Mouse (Mus musculus): ENCODE data around the gene Hoxd13. TPM values are rescaled to one million over a fixed set of nuclear protein-coding genes. Genes with fewer than 3 reads are reported as not detected.

Gene Hoxd13
- polyA plus RNA-seq, 1 experiment from 2014 or later: 0.32 TPM

GRCm38 (mm10) chr2:74703720-74704392 is 35.7 kb downstream of the Hoxd13 start:
- Histone ChIP-seq H3K27me3 (replicated peaks; ENCODE audit: control insufficient read depth, insufficient read depth, low read length) (peaks cover 78% of the 10 kb centered on the region), H3K27ac (ENCODE audit: low read length) (peak overlapping the region; percentile 18; the same call in 1 of the 2 replicates), H3K4me3 (ENCODE audit: low read length) (peak overlapping the region; percentile 60; the same call in 1 of the 2 replicates), H3K4me2 (ENCODE audit: low read depth, low read length) (peak overlapping the region; percentile 75; the same call in 1 of the 2 replicates), H3K9me3 (ENCODE audit: control insufficient read depth, low read length) (no peaks in the 10 kb centered on the region), H3K36me3 (ENCODE audit: control insufficient read depth, insufficient read depth, low read length) (no peaks in the 10 kb centered on the region), H3K9ac (ENCODE audit: low read depth, low read length) (0 out of 2 replicates have a peak overlapping the region, but pooled peaks have one; percentile 73), H3K4me1 (ENCODE audit: control insufficient read depth, insufficient read depth, low read length) (peaks cover 8% of the 10 kb centered on the region)
- 13% methylated on average over 26 of the region's 26 CpGs for whole genome bisulfite sequencing
- ATAC-seq: no peak

- Histone ChIP-seq H3K36me3 (ENCODE audit: control insufficient read depth, insufficient read depth, low read length) (no peaks in the 10 kb centered on the region), H3K4me1 (ENCODE audit: control insufficient read depth, insufficient read depth, low read length) (peaks cover 8% of the 10 kb centered on the region), H3K4me3 (ENCODE audit: low read length) (peak within 1 kb of the TSS; percentile 60), H3K27me3 (replicated peaks; ENCODE audit: control insufficient read depth, insufficient read depth, low read length) (peaks cover 78% of the 10 kb centered on the region), H3K9me3 (ENCODE audit: control insufficient read depth, low read length) (no peaks in the 10 kb centered on the region), H3K4me2 (ENCODE audit: low read depth, low read length) (peak within 1 kb of the TSS; percentile 75), H3K27ac (ENCODE audit: low read length) (peak within 1 kb of the TSS; percentile 79), H3K9ac (ENCODE audit: low read depth, low read length) (peak within 1 kb of the TSS; percentile 73)
- peak; percentile 34 for ATAC-seq
- WGBS: 1% methylated on average over 47 of the region's 52 CpGs
Measured at GRCm38 (mm10) chr2:74704393-74704998, 36.4 kb downstream of the Hoxd13 start, which contains the start of gene Hoxd8. Gene Hoxd8 (plus strand): TSS chr2:74704615.

DNA sequence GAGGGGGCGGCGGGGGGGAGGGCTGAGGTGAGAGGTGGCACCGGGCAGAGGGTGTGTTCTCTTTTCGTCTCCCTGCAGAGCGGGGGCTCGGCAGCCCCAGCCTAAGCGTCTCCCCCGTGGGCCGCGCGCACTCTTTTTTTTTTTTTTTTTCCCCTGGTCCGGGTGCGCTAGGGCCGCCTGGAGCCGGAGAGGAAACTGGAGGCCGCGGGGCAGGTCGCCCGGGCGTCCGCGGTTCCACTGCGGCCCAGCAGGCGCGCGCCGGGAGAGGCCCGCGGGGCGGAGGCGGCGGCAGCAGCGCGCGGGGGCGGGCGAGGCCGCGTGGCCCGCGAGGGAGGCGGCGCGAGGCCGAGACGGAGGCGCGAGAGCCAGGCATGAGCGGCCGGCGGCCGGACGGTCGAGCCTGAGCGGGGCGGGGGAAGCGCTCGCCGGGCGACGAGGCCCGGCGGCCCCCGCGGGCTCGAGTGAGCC is 36.9 kb downstream of the Hoxd13 start:
- peak; percentile 58 for ATAC-seq
- H3K27ac ChIP-seq (ENCODE audit: low read length): peak overlapping the region; percentile 79
- H3K9ac ChIP-seq (ENCODE audit: low read depth, low read length): peak overlapping the region; percentile 73
- H3K4me2 ChIP-seq (ENCODE audit: low read depth, low read length): peak overlapping the region; percentile 75
- peak overlapping the region; percentile 60 for H3K4me3 ChIP-seq (ENCODE audit: low read length)
- no peaks in the 10 kb centered on the region for H3K36me3 ChIP-seq (ENCODE audit: control insufficient read depth, insufficient read depth, low read length)
- H3K9me3 ChIP-seq (ENCODE audit: control insufficient read depth, low read length): no peaks in the 10 kb centered on the region
- 1% methylated on average over 57 of the region's 66 CpGs for WGBS
- H3K27me3 ChIP-seq (replicated peaks; ENCODE audit: control insufficient read depth, insufficient read depth, low read length): peaks cover 78% of the 10 kb centered on the region
- H3K4me1 ChIP-seq (ENCODE audit: control insufficient read depth, insufficient read depth, low read length): peaks cover 8% of the 10 kb centered on the region

GRCm38 (mm10) chr2:74705467-74706089 is 37.5 kb downstream of the Hoxd13 start:
- peaks cover 8% of the 10 kb centered on the region for H3K4me1 ChIP-seq (ENCODE audit: control insufficient read depth, insufficient read depth, low read length)
- peaks cover 74% of the 10 kb centered on the region for H3K27me3 ChIP-seq (replicated peaks; ENCODE audit: control insufficient read depth, insufficient read depth, low read length)

GRCm38 (mm10) chr2:74706393-74706960 is 38.4 kb downstream of the Hoxd13 start:
- Histone ChIP-seq H3K4me2 (ENCODE audit: low read depth, low read length) (peak overlapping the region; percentile 75), H3K9ac (ENCODE audit: low read depth, low read length) (peak overlapping the region; percentile 73; the same call in 1 of the 2 replicates), H3K9me3 (ENCODE audit: control insufficient read depth, low read length) (no peaks in the 10 kb centered on the region), H3K36me3 (ENCODE audit: control insufficient read depth, insufficient read depth, low read length) (no peaks in the 10 kb centered on the region), H3K27me3 (replicated peaks; ENCODE audit: control insufficient read depth, insufficient read depth, low read length) (peaks cover 70% of the 10 kb centered on the region), H3K4me1 (ENCODE audit: control insufficient read depth, insufficient read depth, low read length) (peaks cover 8% of the 10 kb centered on the region), H3K4me3 (ENCODE audit: low read length) (peak overlapping the region; percentile 60), H3K27ac (ENCODE audit: low read length) (no peak overlapping the region)
- 6% methylated on average over 13 of the region's 13 CpGs for WGBS
- no peak for ATAC-seq

More at GRCm38 (mm10) chr2:74705467-74706089, 37.5 kb downstream of the Hoxd13 start:
- peak; percentile 57 for ATAC-seq
- Histone ChIP-seq H3K4me3 (ENCODE audit: low read length) (peak overlapping the region; percentile 60), H3K9me3 (ENCODE audit: control insufficient read depth, low read length) (no peaks in the 10 kb centered on the region), H3K4me2 (ENCODE audit: low read depth, low read length) (peak overlapping the region; percentile 75), H3K36me3 (ENCODE audit: control insufficient read depth, insufficient read depth, low read length) (no peaks in the 10 kb centered on the region), H3K9ac (ENCODE audit: low read depth, low read length) (peak overlapping the region; percentile 73), H3K27ac (ENCODE audit: low read length) (peak overlapping the region; percentile 79)
- under 1% methylated on average over 65 of the region's 85 CpGs for WGBS

- H3K27me3 ChIP-seq (replicated peaks; ENCODE audit: control insufficient read depth, insufficient read depth, low read length): peaks cover 75% of the 10 kb centered on the region
- H3K4me2 ChIP-seq (ENCODE audit: low read depth, low read length): no peak overlapping the region
- no peak overlapping the region for H3K27ac ChIP-seq (ENCODE audit: low read length)
- no peak overlapping the region for H3K9ac ChIP-seq (ENCODE audit: low read depth, low read length)
- WGBS: 32% methylated on average over 7 of the region's 7 CpGs
- no peak overlapping the region for H3K4me3 ChIP-seq (ENCODE audit: low read length)
- H3K9me3 ChIP-seq (ENCODE audit: control insufficient read depth, low read length): no peaks in the 10 kb centered on the region
- no peak for ATAC-seq
- H3K36me3 ChIP-seq (ENCODE audit: control insufficient read depth, insufficient read depth, low read length): no peaks in the 10 kb centered on the region
- peaks cover 12% of the 10 kb centered on the region for H3K4me1 ChIP-seq (ENCODE audit: control insufficient read depth, insufficient read depth, low read length)
Measured at GRCm38 (mm10) chr2:74707599-74707998, 39.5 kb downstream of the Hoxd13 start.

DNA sequence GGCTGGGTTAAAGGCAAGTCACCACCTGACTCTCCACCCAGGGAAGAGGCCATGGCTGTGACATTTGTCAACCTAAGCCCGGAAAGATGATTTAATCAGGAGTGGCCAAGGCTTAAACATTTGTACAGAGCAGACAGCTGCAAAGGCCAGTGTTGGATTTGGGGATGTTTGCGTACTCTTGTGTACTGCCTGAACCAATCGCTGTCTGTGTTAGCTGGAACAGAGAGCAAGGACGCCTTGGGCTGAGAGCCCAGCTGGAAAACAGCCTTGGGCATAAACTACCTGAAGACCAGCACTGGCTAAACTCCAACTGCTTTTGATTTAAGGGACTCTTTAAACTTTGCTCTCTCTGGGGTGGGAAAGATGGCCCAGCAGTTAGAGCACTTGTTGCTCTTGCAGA is 40.6 kb downstream of the Hoxd13 start:
- Histone ChIP-seq H3K4me2 (ENCODE audit: low read depth, low read length) (no peak overlapping the region), H3K27me3 (replicated peaks; ENCODE audit: control insufficient read depth, insufficient read depth, low read length) (peaks cover 73% of the 10 kb centered on the region), H3K36me3 (ENCODE audit: control insufficient read depth, insufficient read depth, low read length) (no peaks in the 10 kb centered on the region), H3K4me1 (ENCODE audit: control insufficient read depth, insufficient read depth, low read length) (peaks cover 12% of the 10 kb centered on the region), H3K27ac (ENCODE audit: low read length) (no peak overlapping the region), H3K4me3 (ENCODE audit: low read length) (no peak overlapping the region), H3K9me3 (ENCODE audit: control insufficient read depth, low read length) (no peaks in the 10 kb centered on the region), H3K9ac (ENCODE audit: low read depth, low read length) (no peak overlapping the region)
- no peak for ATAC-seq
- 34% methylated on average over 4 of the region's 4 CpGs for WGBS

DNA sequence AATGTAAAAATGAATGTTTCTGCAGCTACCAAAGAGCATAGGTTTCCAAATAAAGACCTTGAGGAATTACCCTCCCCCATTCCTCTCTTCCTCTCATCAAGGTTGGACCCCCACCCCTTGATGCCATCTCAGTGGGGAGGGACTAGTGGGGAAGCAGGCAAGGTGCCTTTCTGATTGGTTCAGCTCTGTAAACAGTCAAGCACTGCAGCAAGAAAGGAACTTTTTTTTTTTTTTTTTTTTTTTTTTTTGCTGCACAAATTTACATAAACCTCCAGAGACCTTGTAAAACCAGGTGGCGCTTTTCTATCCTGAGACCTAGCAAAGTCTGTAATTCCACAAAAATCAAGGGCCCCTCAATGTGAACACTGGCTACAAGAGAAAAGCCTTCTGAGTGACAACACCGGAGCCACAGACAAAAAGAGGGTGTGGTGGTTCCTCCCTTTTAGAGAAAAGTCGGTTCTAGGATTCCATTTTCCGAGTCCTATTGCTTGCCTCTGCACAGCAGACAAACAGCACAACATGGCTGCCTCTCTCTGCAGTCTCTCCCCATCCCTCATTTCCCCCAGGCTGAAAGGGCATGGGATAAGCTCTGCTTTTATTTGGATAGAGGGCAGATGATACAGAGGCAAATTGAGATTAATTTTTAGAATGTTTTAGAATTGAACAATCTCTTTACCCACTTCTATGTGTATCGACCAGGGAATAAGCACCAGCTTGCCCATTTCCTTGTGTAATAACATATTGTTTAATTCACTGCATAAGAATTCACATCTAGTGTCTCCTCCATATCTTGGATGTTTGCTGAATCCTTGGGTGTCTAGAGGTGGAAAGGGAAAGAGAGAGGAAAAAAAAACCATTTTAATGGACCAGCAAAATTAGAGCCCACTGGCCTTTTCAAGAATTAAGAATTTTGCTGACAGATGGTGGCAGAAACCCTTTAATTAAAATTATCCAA is 41.6 kb downstream of the Hoxd13 start:
- H3K9ac ChIP-seq (ENCODE audit: low read depth, low read length): no peak overlapping the region
- H3K27me3 ChIP-seq (replicated peaks; ENCODE audit: control insufficient read depth, insufficient read depth, low read length): peaks cover 64% of the 10 kb centered on the region
- H3K9me3 ChIP-seq (ENCODE audit: control insufficient read depth, low read length): no peaks in the 10 kb centered on the region
- H3K36me3 ChIP-seq (ENCODE audit: control insufficient read depth, insufficient read depth, low read length): no peaks in the 10 kb centered on the region
- peaks cover 9% of the 10 kb centered on the region for H3K4me1 ChIP-seq (ENCODE audit: control insufficient read depth, insufficient read depth, low read length)
- no peak overlapping the region for H3K4me3 ChIP-seq (ENCODE audit: low read length)
- H3K27ac ChIP-seq (ENCODE audit: low read length): no peak overlapping the region
- WGBS: 17% methylated on average over 5 of the region's 5 CpGs
- no peak for ATAC-seq
- no peak overlapping the region for H3K4me2 ChIP-seq (ENCODE audit: low read depth, low read length)

Measured in intestine, embryonic 16.5 days (tissue).